Mouse (Mus musculus) R1 (cell line): ENCODE data around the gene Rusc2.
A peak's percentile ranks its signal among the peaks of the same experiment; 100 is the strongest.

Experiments
- DNase-seq: peaks from one replicate; pipeline ENCODE4 v3.0.0-alpha.2; 2018; ENCODE audit warnings: low read depth, low spot score

Rusc2 gene

DNA sequence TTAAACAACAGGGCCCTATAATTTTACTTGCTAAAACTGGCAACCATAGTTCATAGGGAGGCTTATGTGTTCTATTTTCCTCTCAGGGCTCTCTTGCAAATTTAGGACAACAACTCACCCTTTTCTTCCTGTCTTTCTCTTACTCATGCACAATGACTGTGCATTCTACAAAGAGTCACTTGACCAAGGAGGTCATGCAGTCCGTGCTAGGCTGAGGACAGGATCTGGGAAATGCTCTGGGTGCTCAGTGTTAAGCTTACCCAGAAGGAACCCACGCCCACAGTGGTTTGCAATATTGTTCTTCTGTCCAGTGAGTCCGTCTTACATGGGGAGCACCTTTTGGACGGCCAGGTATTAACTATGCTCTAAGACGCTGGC lies 2.3 kb downstream of the Rusc2 start:
- no peak for DNase-seq

DNA sequence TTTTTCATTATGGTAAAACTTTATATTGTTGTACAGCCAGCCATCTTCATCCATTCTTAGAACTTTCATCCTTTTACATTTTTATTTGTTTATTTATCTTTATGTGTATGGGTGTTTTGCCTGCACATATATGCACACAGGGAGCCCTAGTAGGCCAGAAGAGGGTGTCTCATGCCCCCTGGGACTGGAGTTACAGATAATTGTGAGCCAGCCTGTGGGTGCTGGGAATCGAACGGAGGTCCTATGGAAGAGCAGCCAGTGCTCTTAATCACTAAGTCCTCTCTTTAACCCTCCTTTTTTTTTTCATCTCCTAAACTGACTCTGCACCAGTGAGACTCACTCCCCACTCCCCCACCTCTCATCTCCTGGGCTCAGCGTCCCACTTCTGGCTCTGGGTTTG lies 2.8 kb downstream of the Rusc2 start:
- no peak for DNase-seq

DNA sequence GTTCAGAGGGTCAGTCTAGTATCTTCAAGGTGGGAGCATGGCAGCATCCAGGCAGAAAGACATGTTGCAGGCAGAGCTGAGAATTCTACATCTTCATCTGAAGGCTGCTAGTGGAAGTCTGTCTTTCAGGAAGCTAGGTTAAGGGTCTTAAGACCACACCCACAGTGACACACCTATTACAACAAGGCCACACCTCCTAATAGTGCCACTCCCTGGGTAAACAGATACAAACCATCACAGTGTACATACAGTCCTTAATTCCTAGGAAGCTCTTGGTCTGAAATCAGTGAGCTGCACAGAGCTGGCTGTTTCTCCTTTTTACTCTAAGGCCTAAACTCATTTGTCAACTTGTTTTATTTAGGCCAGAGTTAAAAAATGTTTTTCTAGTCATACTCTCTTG lies 5.2 kb downstream of the Rusc2 start:
- DNase-seq = peak; percentile 50

DNA sequence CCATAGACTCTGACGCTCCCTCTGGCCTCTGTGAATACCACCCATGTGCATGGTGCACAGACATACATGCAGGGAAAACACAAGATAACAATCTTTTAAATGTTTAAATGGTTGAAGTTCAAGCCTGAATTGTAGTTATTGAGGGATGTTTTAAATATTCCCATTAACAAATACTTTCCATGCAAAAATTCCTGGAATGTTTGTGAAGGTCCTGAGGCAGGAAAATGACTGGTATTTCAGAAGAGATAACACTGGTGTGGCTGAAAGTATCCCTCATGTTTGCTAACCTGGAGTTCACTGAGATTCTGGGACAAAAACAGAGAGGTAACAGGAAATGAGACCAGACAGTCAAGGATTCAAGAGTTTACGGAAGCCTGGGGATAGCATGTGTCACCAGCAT lies 7.6 kb downstream of the Rusc2 start:
- no peak for DNase-seq

DNA sequence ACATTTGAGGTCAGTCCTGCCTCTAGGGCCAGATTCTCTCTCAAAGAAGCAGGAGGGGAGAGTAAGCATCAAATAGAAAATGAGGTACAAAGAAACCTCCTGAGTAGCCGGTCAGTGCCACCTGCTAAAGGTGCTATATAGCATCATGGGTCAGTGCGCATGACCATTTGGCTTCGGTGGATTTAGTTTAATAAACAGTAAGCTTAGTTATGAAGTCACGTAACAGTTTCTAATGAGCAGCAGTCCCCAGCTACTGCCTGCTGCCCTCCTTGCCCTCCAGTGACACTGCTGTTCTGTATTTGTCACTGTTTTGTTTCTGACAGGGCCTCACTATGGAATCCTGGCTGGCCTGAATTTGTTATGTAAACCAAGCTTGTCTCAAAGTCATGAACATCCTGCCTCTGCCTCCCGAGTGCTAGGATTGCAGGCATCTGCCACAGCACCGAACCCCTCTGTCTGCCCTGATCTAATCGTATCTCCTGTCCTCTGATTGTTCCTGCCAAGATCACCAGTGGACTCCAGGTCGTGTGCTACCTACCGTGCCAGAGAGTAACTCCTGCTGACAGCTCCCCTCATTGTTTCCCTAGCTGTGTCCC lies 8.2 kb downstream of the Rusc2 start:
- no peak for DNase-seq

DNA sequence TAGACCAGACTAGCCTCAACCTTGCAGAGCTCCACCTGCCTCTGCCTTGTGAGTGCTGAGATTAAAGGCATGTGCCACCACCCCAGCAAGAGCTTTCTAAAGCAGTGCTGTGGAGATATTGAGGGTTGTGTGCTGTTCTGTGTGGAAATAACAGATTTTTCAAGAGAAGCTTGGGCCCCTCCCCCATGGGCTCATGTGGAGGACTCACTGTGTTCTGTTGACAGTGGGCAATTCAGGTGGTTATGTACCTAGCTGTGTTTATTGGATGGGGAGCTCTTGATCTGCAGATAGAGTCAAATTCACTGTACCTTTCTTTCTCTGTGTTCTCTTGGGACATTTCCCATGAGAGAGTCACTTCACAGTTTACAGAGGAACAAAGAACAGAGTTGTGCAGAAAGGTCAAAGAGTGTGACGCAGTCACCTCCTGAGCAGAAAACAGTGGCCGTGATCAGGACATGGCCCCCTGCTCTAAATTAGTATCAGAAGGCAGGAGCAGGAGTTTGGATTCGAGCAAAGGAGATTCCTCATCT lies 9.8 kb downstream of the Rusc2 start:
- no peak for DNase-seq

DNA sequence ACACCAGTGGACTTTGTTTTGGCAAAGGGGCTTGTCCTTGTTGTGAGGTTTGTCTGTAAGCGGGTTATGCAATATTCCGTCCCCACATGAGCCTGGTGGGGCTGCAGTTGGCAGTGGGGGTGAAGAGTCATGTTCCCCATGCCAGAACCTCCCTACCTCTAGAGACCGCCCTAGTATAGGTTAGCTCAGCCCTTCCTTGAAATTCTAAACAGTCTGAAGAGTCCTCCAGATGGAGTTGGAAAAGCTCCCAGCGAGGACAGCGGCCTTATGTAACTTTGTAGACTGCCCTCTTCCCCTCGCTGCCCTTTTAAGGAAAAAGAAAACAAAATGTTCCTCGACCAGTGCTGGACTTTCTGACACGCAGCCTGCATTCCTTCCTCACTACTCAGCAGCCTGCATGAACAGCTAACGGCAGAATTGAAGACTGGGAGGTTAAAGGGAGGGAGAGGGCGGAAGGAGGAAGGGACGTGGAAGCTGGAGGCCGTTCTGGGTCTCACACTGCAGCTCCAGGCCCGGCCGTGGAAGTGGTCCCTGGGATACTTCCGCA lies 12.6 kb downstream of the Rusc2 start:
- DNase-seq = no peak

DNA sequence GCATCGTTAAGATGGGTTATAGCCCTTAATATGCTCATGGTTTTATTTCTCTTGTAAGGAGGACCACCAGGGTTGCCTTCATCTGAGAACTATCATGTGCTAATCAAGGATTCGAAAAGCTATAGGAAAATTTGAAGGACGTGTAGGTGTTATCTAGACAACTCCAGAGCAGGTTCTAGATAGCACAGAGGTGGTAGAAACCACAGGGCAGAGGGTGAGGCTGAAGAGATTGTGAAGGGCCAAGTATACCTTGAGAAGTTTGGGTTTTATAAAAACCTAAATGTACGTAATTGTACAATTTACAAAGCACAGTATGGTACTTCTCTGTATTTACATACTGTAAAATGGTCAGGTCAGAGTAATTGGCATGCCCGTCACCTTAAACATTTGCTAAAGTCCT lies 13.4 kb downstream of the Rusc2 start:
- DNase-seq = no peak

DNA sequence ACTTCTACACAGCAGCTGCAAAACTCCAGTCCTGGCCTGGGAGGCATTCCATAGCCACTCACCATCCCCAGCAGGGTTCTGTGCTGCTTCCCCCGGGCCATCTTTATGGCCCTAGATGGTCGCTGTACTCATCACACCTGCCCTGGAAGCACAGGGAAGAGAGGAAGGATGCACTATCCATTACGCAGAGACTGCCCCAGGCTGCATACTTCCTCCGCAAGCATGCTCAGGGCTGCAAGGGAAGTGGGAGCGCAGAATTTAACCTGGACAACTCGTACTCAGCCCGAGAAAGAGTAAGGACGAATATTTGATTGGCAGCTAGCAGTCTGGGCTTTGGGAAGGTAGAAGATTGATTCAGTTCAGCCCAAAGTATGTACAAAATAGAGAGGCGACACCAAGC lies 14.1 kb downstream of the Rusc2 start:
- DNase-seq = no peak

DNA sequence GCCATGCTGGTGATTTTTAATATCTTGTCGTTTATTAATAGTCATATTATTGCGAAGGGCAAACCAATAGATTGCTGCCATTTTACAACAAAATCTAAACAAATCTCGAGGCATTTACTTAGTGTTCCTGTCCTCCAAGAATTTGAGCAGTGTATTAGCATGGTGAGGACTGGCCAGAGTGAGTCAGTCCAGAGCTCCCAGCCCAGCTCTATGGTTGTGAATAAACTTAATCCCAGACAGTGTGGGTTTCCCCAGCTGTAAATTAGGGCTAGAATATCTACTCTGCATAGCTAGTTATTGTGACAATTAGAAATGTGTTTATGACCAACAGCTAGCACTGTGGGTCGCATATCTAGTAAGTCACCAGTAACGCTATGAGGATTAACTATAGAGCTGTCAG lies 14.6 kb downstream of the Rusc2 start:
- no peak for DNase-seq

DNA sequence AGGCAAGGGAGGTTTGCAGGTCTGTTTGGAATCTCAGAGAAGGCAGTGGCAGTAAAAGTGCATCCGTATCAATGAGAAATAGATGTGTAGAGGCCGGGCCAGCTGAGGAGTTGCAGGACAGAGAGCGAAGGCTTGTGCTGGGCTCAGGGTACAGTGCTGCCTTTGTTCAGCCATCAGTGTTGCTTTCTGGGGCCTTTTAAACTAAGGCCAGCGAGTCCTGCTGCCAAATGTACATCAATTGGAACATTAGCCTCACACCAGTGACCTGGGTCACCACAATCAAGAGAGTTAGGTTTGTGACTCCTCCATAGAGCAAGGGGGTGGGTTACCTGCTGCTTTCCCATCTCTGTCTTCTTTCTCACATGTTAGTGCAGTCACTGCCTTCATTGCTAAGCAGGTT lies 16.2 kb downstream of the Rusc2 start:
- DNase-seq = no peak

DNA sequence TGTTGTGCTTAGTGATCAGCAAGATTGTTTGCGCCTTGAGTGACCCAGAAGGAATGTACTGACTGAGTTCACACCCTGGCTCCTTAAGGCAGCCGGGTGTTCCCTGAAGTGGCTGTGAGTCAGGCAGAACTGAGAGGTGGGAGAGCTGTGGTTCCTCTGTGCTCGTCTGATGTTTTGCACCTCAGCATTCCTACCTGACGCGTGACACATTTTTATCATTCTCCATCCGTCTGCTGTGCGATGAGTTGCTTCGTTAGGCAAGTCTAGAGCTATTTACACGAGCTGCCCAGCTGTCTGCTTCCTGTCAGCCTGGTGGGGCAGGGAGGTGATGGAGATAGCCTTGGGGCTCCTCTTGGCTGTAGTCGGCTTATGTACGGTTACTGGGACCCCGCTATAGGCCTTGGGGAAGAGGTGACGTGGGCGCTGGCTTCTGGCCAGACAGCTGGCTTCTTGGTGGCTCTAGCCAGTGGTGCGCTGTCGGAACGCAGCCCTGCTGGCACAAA lies 17.1 kb downstream of the Rusc2 start:
- peak; percentile 89 for DNase-seq

DNA sequence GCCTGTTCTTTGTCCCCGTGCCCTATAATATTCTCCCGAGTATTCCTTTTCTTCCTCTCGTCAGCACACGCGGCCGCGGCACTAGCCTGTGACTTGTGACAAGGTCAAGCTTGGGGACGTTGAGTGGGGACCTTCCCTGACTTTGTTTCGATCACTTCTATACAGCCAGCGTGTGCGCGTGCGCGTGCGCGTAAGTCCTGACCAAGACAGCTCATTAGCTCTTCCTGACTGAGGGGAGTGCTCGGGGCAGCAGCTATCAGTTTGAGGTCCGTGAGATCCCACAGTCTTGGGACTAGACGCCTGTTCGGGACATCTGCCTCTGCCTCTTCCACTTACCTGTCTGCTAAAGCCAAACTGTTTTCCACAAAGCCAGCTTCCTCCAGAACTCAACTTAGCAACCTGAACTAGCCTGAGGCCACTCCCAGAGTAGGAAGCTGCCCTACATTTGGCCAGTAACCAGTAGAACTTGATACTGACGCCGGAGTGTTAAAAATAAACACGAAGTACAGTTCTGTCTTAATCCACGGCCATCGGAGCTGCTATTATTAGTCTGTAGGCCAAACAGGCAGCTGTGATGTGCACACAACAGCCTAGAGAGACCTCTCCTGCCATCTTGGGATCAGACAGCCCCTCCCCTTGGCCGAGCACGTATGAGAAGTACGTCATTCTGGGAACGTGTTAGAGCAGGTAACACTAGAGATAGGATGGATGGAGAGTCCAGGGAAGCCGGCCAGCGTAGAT lies 17.8 kb downstream of the Rusc2 start:
- peak; percentile 54 for DNase-seq

DNA sequence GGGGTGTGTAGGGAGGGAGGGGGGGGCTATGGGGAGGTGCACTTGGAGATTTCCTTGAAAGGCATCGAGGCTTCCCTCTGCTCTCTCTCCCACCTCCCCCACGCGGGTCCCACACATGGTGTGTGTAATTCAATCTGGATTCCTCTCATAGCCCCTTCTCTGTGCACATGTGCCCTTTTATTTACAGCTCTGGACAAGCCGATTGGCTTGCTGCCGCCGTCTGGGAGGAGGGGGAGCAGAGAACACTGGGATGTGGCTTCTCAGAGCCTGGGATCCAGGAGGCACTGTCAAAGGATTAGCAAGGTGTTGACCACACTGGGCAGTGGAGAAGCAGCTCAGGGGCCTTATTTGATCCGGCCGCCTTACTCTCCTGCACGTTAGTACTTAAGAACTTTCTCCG lies 19.2 kb downstream of the Rusc2 start:
- no peak for DNase-seq

DNA sequence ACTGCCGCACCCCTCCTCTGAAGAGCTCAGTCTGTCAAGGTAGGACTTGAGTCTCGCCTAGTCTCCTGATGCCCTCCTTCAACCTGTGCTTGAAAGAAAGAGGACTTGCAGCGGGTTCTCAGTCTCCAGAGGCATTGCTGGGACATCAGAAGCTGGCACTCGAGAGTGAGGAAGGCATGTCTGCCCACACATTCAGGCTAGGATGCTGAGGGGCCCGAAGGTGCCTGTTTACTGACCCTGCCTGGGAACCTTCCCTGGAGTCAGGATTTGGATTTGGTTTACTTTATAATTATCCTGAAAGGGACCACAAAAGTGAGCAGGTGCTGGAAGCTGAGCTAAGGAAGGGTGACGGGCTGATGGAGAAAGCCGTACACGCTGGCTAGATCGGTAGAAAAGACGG lies 19.7 kb downstream of the Rusc2 start:
- DNase-seq = no peak

DNA sequence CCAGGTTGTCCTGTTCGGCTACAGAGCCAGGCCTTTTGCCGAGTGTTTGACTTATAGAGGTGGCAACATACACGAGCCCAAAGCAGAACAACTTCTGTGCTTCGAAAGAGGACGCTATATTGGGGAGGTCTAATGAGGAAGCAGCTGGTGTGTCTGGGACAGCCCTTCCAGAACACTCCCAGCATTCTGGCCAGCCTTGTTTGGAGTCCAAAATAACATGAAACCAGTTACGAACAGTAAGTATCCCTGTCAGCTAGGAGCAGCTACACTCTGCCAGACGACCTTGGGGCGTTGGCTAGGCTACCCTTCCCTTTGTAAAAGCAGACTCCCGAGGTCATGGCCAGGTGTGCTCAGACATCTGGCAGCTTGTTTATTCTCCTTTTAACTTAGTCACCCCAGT lies 20.4 kb downstream of the Rusc2 start:
- peak; percentile 71 for DNase-seq

DNA sequence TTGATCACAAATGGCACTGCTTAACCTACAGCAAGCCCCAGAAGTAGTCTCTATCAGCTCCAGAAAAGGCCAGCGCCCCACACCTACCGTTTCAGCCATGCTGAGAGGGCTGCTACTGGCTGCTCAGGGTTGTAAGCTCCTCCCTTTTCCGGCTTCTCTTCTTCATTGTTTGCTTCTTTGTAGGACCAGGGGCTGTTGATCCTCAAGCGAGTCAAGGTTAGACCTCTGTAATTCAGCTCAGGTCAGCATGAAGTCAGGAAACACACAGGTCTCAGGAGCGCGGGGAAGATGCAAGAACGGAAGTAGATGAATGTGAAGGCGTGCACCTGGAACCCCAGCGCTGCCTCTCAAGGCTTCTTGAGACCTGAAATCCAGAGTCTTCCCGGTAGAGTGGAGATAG lies 22.9 kb downstream of the Rusc2 start:
- peak; percentile 98 for DNase-seq

DNA sequence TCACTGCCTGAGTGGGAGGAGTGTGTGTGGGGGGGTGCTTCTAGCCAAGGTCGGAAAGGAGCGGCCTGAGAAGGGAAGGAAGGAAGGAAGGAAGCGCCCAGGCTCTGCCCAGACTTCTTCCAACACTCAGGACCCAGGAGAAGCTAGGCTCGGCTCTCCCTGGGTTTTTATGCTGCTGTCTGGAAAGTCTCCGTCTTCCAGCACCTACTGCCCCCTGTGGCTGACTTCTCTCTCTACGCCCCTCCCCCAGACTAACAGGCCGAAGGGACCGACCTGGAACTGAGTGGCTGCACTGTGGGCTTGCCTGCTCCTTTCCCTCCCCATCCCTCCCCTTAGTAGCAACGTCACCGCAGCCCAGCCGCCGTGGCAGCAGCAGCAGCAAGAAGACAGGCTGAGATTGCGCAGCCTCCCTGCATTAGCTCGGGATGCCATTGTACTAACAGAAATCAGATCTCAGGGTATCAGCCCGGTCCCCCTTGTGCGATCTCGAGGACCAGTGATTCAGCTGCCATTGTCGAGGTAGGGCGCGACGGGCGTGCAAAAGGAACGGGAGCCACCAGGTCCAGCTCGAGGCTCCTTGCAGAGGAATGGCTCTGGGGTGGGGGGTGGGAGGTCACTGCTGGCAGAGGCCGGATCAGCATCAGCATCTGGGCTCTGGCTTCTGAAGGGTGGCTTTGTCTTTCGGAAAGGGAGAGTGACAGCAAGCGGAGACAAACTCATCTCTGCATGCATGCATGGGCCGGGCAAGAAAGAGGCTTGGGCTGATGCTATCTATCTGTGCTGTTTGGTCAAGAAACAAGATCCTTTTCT lies 24.6 kb downstream of the Rusc2 start:
- DNase-seq = peak; percentile 98

DNA sequence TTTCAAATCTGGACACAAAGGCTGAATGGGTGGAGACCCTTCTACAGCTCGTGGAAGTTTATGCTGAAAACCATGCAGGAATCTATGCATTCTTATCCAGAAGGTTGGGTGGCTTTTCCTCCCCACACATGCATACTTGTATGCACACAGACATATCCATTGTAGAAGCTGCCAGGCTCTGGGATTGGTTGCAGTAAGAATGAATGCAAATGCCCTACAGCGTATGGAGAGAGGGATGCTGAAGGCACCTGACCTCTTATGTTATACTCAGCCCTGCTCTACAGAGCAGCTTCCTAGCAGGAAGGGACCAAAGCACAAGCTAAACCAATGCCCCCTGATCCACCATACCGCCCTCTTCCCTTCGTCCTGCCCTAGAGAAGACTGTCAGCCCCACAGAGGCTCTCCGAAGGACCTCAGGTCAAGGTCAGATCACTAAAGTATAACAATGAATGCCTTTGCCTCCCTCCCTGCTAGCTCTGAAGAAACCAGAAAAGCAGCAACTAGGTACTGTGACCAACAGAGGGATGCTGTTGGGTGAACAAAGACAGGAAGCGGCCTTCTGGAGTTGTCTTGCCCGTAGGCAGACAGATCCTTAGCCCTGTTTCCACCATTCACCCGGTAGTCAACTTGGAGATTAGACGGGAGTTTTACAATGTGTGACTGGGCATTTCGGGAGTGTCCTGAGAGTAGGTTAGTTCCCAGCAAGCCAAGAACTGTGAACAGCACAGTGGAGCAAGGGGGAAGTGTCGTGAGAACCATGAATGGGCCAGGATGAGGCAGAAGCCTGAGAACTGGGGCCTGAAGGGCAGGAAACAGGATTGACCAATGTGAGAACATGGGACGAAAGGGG lies 25.5 kb downstream of the Rusc2 start:
- DNase-seq = peak; percentile 89

DNA sequence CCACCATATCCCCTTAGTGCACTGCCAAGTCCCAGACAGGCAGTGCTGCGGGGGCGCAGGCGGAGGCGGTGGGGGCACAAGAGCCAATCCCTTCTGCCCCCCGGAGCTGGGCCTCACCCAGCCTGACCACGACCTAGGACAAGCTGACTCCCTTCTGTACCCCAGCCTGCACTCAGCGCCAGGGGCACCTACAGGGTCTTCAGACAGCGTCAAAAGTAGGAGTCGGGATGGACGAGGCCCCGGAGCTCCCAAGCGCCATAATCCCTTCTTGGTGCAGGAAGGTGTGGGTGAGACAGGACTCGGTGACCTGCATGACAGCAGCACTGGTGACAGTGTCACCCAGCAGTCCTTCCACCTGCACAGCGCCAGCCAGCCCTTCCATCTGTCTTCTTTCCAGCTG lies 33.0 kb downstream of the Rusc2 start:
- DNase-seq = no peak
